Mouse (Mus musculus) liver, postnatal 0 days (tissue): ENCODE measurements around the gene Pigo.

Source experiments
- CTCF ChIP-seq: sonication (generic); IDR thresholded peaks from 2 replicates; pipeline ENCODE4 v1.5.1; 2016; ENCODE audit warnings: antibody characterized with exemption, low read depth
- EP300 ChIP-seq: IDR thresholded peaks from 2 replicates; pipeline ENCODE4 v1.6.1; 2016; ENCODE audit warnings: antibody characterized with exemption, low read depth, mild to moderate bottlenecking

GRCm38 (mm10) chr4:43018156-43018555 lies 7.5 kb downstream of the Pigo start:
- no peak for TF ChIP-seq CTCF
- TF ChIP-seq EP300, result no peak
